Mouse (Mus musculus): ENCODE results near the gene Homer1. TPM values are rescaled to one million over a fixed set of nuclear protein-coding genes. Genes with fewer than 3 reads are reported as not detected.

Homer1 gene
- total and polyA plus RNA-seq, 3 experiments: 14.6 to 32.2 (median 16.2) TPM

DNA sequence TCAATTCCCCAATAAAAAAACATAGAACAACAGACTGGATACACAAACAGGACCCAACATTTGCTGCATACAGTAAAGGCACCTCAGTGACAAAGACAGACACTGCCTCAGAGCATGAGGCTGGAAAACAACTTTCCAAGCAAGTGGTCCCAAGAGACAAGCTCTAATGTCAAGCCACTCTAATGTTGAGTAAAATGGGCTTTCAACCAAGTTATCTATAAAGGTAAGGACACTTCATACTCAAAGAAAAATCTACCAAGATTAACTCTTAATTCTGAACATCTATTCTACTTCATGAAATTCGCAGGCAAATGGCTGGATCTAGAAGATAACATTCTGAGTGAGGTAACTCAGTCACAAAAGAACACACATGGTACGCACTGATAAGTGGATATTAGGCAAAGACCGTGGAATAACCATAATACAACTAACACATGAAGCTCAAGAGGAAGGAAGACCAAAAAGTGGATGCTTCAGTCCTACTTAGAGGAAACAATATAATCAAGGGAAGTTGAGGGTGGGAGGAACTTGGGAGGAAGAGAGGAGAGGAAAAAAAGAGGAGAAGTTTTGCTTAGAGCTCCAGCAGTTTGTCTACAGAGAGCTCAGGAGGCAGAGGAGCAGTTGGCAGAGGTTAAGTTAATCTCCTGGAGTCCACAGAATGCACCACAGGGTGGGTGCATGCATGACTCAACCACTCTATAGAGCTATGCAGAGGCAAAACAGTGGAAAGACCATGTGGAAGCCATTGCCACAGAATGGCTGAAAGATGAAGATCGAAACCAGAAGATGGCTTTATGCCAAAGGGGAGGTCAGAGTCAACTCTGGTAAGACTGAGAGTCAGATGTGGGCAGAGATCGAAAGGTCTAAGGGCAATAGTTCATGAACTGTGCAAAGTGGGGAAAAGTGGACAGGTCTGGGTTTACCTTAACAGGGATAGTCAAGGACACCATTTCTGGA is 128.8 kb downstream of the Homer1 start:
- no peak for DNase-seq (ENCODE audit: extremely low read depth)
- dilution Hi-C loops (cut with MboI; ENCODE audit: extremely low pct_ligation_motif_present, extremely low pct_unique_long_range_greater_than_20kb, low sequenced_read_pairs): no loop called here
- Histone ChIP-seq H3K4me2 (ENCODE audit: insufficient read depth, low read depth, poor library complexity, severe bottlenecking) (no peak overlapping the region), H3K27me3 (replicated peaks) (no peaks in the 10 kb centered on the region), H3K9me3 (replicated peaks; ENCODE audit: low read length) (no peaks in the 10 kb centered on the region), H3K27ac (ENCODE audit: insufficient read depth, low read depth) (no peak overlapping the region), H3K4me3 (replicated peaks in 1 of 3; ENCODE audit: low read depth in 2 of 3, low read length in 2 of 3, poor library complexity in 1 of 3) (no peak overlapping the region), H3K36me3 (replicated peaks in 1 of 2; ENCODE audit: control insufficient read depth in 1 of 2, insufficient read depth in 1 of 2, low read length in 1 of 2) (peaks cover 0 to 10% of the 10 kb centered on the region in 2 experiments), H3K4me1 (ENCODE audit: control insufficient read depth in 1 of 2, insufficient read depth in 2 of 2) (peaks cover 0 to 4% of the 10 kb centered on the region in 2 experiments; a peak in 1 of 4 replicates), H3K9ac (ENCODE audit: insufficient read depth, low read depth) (no peak overlapping the region), H3K79me2 (replicated peaks; ENCODE audit: control insufficient read depth, extremely low read depth, insufficient read depth, poor library complexity, severe bottlenecking) (no peaks in the 10 kb centered on the region)
- TF ChIP-seq E2F4 (IDR thresholded peaks at IDR 0.05; ENCODE audit: insufficient replicate concordance, low read depth, low read length) (no peak), RAD21 (IDR thresholded peaks at IDR 0.05; ENCODE audit: low read depth, low read length) (no peak), POLR2A (IDR thresholded peaks at IDR 0.05; ENCODE audit: low read depth, low read length) (no peak), GABPA (IDR thresholded peaks at IDR 0.05; ENCODE audit: insufficient replicate concordance, low read depth, low read length) (no peak), USF1 (IDR thresholded peaks at IDR 0.05; ENCODE audit: low read depth, low read length) (no peak), IRF4 (IDR thresholded peaks at IDR 0.05; ENCODE audit: low read depth, low read length) (no peak), USF2 (conservative IDR thresholded peaks at IDR 0.05; ENCODE audit: low read depth, low read length) (no peak), BHLHE40 (IDR thresholded peaks at IDR 0.05; ENCODE audit: low read depth, low read length) (no peak), TBP (conservative IDR thresholded peaks at IDR 0.05; ENCODE audit: low read depth, low read length) (no peak)
- in situ Hi-C loops (cut with MboI; ENCODE audit: low pct_ligation_motif_present, low pct_unique_long_range_greater_than_20kb, low sequenced_read_pairs): no loop called here

DNA sequence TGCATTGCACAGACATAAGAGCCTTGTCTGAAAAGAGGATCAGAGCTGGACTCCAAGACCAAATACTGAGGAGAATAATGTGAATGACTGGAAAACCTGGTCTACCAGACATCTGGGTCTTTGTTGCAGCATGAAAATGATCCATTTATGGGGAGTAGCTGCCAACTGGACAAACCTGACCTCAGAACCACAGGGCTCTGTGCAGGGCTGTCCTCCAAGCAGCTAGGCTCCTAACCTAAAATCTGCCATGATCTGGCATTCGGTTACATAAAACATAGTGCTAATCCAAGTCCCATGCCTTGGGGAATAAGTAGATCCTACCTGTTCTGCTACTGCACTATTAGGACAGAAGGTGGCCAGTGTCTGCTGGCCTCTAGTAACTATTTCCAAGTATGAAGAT is 129.8 kb downstream of the Homer1 start:
- in situ Hi-C loops (cut with MboI; ENCODE audit: low pct_ligation_motif_present, low pct_unique_long_range_greater_than_20kb, low sequenced_read_pairs) (no loop called here), dilution Hi-C loops (cut with MboI; ENCODE audit: extremely low pct_ligation_motif_present, extremely low pct_unique_long_range_greater_than_20kb, low sequenced_read_pairs) (no loop called here)
- H3K9ac ChIP-seq (ENCODE audit: insufficient read depth, low read depth): no peak overlapping the region
- no peak overlapping the region for H3K27ac ChIP-seq (ENCODE audit: insufficient read depth, low read depth)
- no peaks in the 10 kb centered on the region for H3K27me3 ChIP-seq (replicated peaks)
- H3K36me3 ChIP-seq (replicated peaks in 1 of 2; ENCODE audit: control insufficient read depth in 1 of 2, insufficient read depth in 1 of 2, low read length in 1 of 2): peaks cover 0 to 12% of the 10 kb centered on the region in 2 experiments
- no peak for TF ChIP-seq JUN (IDR thresholded peaks at IDR 0.05; ENCODE audit: insufficient read depth, low read depth, low read length)
- no peak for TF ChIP-seq TCF12 (IDR thresholded peaks at IDR 0.05; ENCODE audit: low read depth, low read length)
- no peak for TF ChIP-seq ZNF384 (IDR thresholded peaks at IDR 0.05; ENCODE audit: low read depth, low read length)
- TF ChIP-seq NRF1 (IDR thresholded peaks at IDR 0.05; ENCODE audit: low read depth, low read length): no peak
- TF ChIP-seq ETS1 (conservative IDR thresholded peaks at IDR 0.05; ENCODE audit: low read depth, low read length): no peak
- no peak for TF ChIP-seq IRF4 (IDR thresholded peaks at IDR 0.05; ENCODE audit: low read depth, low read length)
- TF ChIP-seq MAX (IDR thresholded peaks at IDR 0.05; ENCODE audit: low read length): no peak
- no peak for TF ChIP-seq MAZ (IDR thresholded peaks at IDR 0.05; ENCODE audit: low read depth, low read length)
- no peak for TF ChIP-seq TBP (conservative IDR thresholded peaks at IDR 0.05; ENCODE audit: low read depth, low read length)
- TF ChIP-seq ZC3H11A (IDR thresholded peaks at IDR 0.05; ENCODE audit: low read depth, low read length): no peak
- no peak for TF ChIP-seq CHD1 (IDR thresholded peaks at IDR 0.05; ENCODE audit: low read depth, low read length)
- TF ChIP-seq CHD2 (IDR thresholded peaks at IDR 0.05; ENCODE audit: low read length): no peak
- no peak for TF ChIP-seq ZMIZ1 (IDR thresholded peaks at IDR 0.05; ENCODE audit: low read depth, low read length)
- TF ChIP-seq MXI1 (IDR thresholded peaks at IDR 0.05; ENCODE audit: low read depth, low read length): no peak
- TF ChIP-seq MEF2A (IDR thresholded peaks at IDR 0.05; ENCODE audit: borderline replicate concordance, low read depth, low read length): no peak
- DNase-seq (ENCODE audit: extremely low read depth): no peak
- no peaks in the 10 kb centered on the region for H3K4me1 ChIP-seq (ENCODE audit: control insufficient read depth in 1 of 2, insufficient read depth in 2 of 2)
- H3K9me3 ChIP-seq (replicated peaks; ENCODE audit: low read length): no peaks in the 10 kb centered on the region
- H3K4me2 ChIP-seq (ENCODE audit: insufficient read depth, low read depth, poor library complexity, severe bottlenecking): no peak overlapping the region
- no peaks in the 10 kb centered on the region for H3K79me2 ChIP-seq (replicated peaks; ENCODE audit: control insufficient read depth, extremely low read depth, insufficient read depth, poor library complexity, severe bottlenecking)
- H3K4me3 ChIP-seq (replicated peaks in 1 of 3; ENCODE audit: low read depth in 2 of 3, low read length in 2 of 3, poor library complexity in 1 of 3): no peak overlapping the region

Data from CH12.LX (cell line).